Mouse (Mus musculus) hindbrain, embryonic 15.5 days (tissue): Measurements from ENCODE around the gene Cdca4. TPM values are rescaled to one million over a fixed set of nuclear protein-coding genes. Genes with fewer than 3 reads are reported as not detected.

ENCODE experiments used
- ATAC-seq: fragments of 200-750 bp; cut with Nextera tagmentation; 2 replicates; pipeline ENCODE4 v1.8.0; 2017; ENCODE audit warnings: low read depth, moderate number of reproducible peaks, moderate TSS enrichment; ENCODE audit not compliant: low FRiP score
- H3K27ac ChIP-seq: fragments of 300-500 bp; sonication (generic); replicated peaks from 2 replicates; pipeline ENCODE4 v1.5.1; 2015; ENCODE audit warnings: mild to moderate bottlenecking, inconsistent platforms
- H3K27me3 ChIP-seq: fragments of 300-500 bp; sonication (generic); 2 replicates; pipeline ENCODE4 v1.6.1; 2015; ENCODE audit warnings: control low read depth, inconsistent platforms
- H3K36me3 ChIP-seq: fragments of 300-500 bp; sonication (generic); 2 replicates; pipeline ENCODE4 v1.6.1; 2015; ENCODE audit warnings: control low read depth, inconsistent platforms
- H3K4me1 ChIP-seq: fragments of 300-500 bp; sonication (generic); replicated peaks from 2 replicates; pipeline ENCODE4 v1.6.1; 2015; ENCODE audit warnings: control low read depth, inconsistent platforms
- H3K4me2 ChIP-seq: fragments of 300-500 bp; sonication (generic); 2 replicates; pipeline ENCODE4 v1.6.1; 2015; ENCODE audit warnings: moderate library complexity, mild to moderate bottlenecking, inconsistent platforms
- H3K4me3 ChIP-seq: fragments of 300-500 bp; sonication (generic); 2 replicates; pipeline ENCODE4 v1.5.1; 2015; ENCODE audit warnings: mild to moderate bottlenecking, inconsistent platforms
- H3K9ac ChIP-seq: fragments of 300-500 bp; sonication (generic); 2 replicates; pipeline ENCODE4 v1.6.1; 2015; ENCODE audit warnings: inconsistent platforms
- H3K9me3 ChIP-seq: fragments of 300-500 bp; sonication (generic); 2 replicates; pipeline ENCODE4 v1.6.1; 2016; ENCODE audit warnings: control low read depth, inconsistent platforms
- WGBS: fragments of 180-500 bp; shearing (Covaris S2); methylation state at CpG from one replicate; pipeline ENCODE4 v1.1.7; 2015; 5-methylcytosine and 5-hydroxymethylcytosine counted together
- polyA plus RNA-seq: library from polyadenylated mRNA; unstranded; fragments of >200 nt; fragmentation: Nextera tagmentation; extraction: Ambion mirVana; gene quantifications from 2 replicates; pipeline ENCODE4 v1.2.1, GENCODE M21; 2015

Gene Cdca4
- 37.3 and 44.6 TPM in 2 replicates for polyA plus RNA-seq

- H3K4me3 ChIP-seq = peak within 1 kb of the TSS; percentile 78
- peak within 1 kb of the TSS; percentile 61 for H3K4me2 ChIP-seq
- peaks cover 21% of the 10 kb centered on the region for H3K36me3 ChIP-seq
- H3K4me1 ChIP-seq = peaks cover 47% of the 10 kb centered on the region
- 1% methylated on average over 41 of the region's 72 CpGs for WGBS
- peak; percentile 98 for ATAC-seq
- no peaks in the 10 kb centered on the region for H3K9me3 ChIP-seq
- peak within 1 kb of the TSS; percentile 84 for H3K9ac ChIP-seq
- peak within 1 kb of the TSS; percentile 94 for H3K27ac ChIP-seq
- H3K27me3 ChIP-seq = no peaks in the 10 kb centered on the region
These were observed at the start of gene Cdca4 for GRCm38 (mm10) chr12:112829244-112829864. Gene Cdca4, minus strand, starts transcription at chr12:112829423.

DNA sequence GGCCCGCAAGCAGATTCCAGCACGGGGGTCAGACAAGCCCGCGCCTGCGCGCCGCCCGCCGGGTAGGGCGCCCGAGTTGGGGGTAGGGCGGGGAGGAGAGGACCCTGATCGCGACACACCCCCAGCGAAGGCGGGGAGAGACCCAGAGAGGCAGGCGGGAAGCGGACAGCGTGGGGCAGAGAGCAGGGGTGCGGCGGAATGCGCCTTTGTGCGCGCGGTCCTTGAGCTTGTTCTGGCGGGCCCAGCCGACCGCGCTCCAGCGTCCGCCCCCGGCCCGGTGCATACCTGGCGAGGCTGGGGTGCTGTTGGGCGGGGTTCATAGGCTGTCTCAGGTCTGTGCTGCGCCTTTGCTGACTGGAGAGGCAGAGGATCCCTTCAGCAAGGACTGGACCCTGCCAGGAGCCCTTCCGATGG lies 48.4 kb upstream of the Cdca4 start:
- H3K9ac ChIP-seq = peak overlapping the region; percentile 35; the same call in 1 of the 2 replicates
- no peak overlapping the region for H3K27ac ChIP-seq
- no peak for ATAC-seq
- H3K27me3 ChIP-seq = peaks cover 62% of the 10 kb centered on the region
- H3K9me3 ChIP-seq = no peaks in the 10 kb centered on the region
- peak overlapping the region; percentile 68 for H3K4me2 ChIP-seq
- H3K4me3 ChIP-seq = peak overlapping the region; percentile 40
- peaks cover 30% of the 10 kb centered on the region for H3K4me1 ChIP-seq
- 2% methylated on average over 37 of the region's 37 CpGs for WGBS
- no peaks in the 10 kb centered on the region for H3K36me3 ChIP-seq

GRCm38 (mm10) chr12:112877073-112877576 lies 47.9 kb upstream of the Cdca4 start:
- peaks cover 30% of the 10 kb centered on the region for H3K4me1 ChIP-seq
- 7% methylated on average over 17 of the region's 17 CpGs for WGBS
- no peak for ATAC-seq
- peaks cover 67% of the 10 kb centered on the region for H3K27me3 ChIP-seq
- peak overlapping the region; percentile 35; the same call in 1 of the 2 replicates for H3K9ac ChIP-seq
- no peaks in the 10 kb centered on the region for H3K9me3 ChIP-seq
- no peaks in the 10 kb centered on the region for H3K36me3 ChIP-seq
- no peak overlapping the region for H3K27ac ChIP-seq
- peak overlapping the region; percentile 68 for H3K4me2 ChIP-seq
- H3K4me3 ChIP-seq = peak overlapping the region; percentile 40

- Histone ChIP-seq H3K9me3 (no peaks in the 10 kb centered on the region), H3K4me1 (peaks cover 30% of the 10 kb centered on the region), H3K27me3 (peaks cover 67% of the 10 kb centered on the region), H3K4me2 (peak overlapping the region; percentile 68), H3K36me3 (no peaks in the 10 kb centered on the region), H3K4me3 (peak overlapping the region; percentile 1; the same call in 1 of the 2 replicates), H3K27ac (no peak overlapping the region), H3K9ac (no peak overlapping the region)
- 6% methylated on average over 28 of the region's 28 CpGs for WGBS
- peak; percentile 27; the same call in 1 of the 2 replicates for ATAC-seq
These were observed 47.3 kb upstream of the Cdca4 start for GRCm38 (mm10) chr12:112876332-112877072.

- Histone ChIP-seq H3K9ac (no peak overlapping the region), H3K4me3 (no peak overlapping the region), H3K9me3 (no peaks in the 10 kb centered on the region), H3K4me1 (peaks cover 30% of the 10 kb centered on the region), H3K4me2 (no peak overlapping the region), H3K36me3 (no peaks in the 10 kb centered on the region), H3K27ac (no peak overlapping the region), H3K27me3 (peaks cover 72% of the 10 kb centered on the region)
- ATAC-seq = peak; percentile 19; the same call in 1 of the 2 replicates
- WGBS = 22% methylated on average over 16 of the region's 16 CpGs
These were observed 46.2 kb upstream of the Cdca4 start for GRCm38 (mm10) chr12:112875225-112876013.

- Histone ChIP-seq H3K4me2 (peak overlapping the region; percentile 55), H3K27me3 (peaks cover 68% of the 10 kb centered on the region)
These were observed 45.0 kb upstream of the Cdca4 start for GRCm38 (mm10) chr12:112874199-112874598.

GRCm38 (mm10) chr12:112873452-112874190 lies 44.4 kb upstream of the Cdca4 start:
- Histone ChIP-seq H3K4me3 (peak overlapping the region; percentile 30), H3K27ac (no peak overlapping the region), H3K4me2 (peak overlapping the region; percentile 55), H3K4me1 (peaks cover 36% of the 10 kb centered on the region), H3K27me3 (peaks cover 63% of the 10 kb centered on the region), H3K36me3 (no peaks in the 10 kb centered on the region), H3K9ac (no peak overlapping the region), H3K9me3 (no peaks in the 10 kb centered on the region)
- peak; percentile 10; the same call in 1 of the 2 replicates for ATAC-seq
- WGBS = 24% methylated on average over 18 of the region's 18 CpGs

More at GRCm38 (mm10) chr12:112874199-112874598, 45.0 kb upstream of the Cdca4 start:
- no peaks in the 10 kb centered on the region for H3K9me3 ChIP-seq
- no peaks in the 10 kb centered on the region for H3K36me3 ChIP-seq
- H3K4me3 ChIP-seq = peak overlapping the region; percentile 30
- 16% methylated on average over 22 of the region's 22 CpGs for WGBS
- ATAC-seq = no peak
- no peak overlapping the region for H3K27ac ChIP-seq
- no peak overlapping the region for H3K9ac ChIP-seq
- H3K4me1 ChIP-seq = peaks cover 36% of the 10 kb centered on the region

DNA sequence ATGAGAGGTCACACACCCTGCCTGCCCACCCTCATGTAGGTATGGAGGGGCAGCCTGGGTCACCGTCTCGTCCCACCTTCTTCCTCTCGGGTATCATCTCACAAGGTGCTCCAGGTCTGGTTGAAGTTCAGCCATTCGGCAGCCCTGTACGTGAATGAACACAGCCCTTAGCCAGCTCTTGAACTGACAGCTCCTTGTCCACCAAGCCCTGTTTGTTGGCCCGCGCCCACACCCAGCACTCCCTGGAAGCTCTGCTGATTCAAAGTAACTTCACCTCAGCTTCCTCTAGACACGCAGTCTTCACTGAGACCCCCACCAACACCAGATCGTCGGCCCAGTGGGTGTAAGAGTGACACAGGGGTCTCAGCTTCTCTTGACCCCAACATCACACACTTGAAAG lies 43.8 kb upstream of the Cdca4 start:
- WGBS = 87% methylated on average over 10 of the region's 10 CpGs
- peaks cover 36% of the 10 kb centered on the region for H3K4me1 ChIP-seq
- H3K9me3 ChIP-seq = no peaks in the 10 kb centered on the region
- no peak overlapping the region for H3K4me2 ChIP-seq
- H3K4me3 ChIP-seq = no peak overlapping the region
- ATAC-seq = no peak
- no peak overlapping the region for H3K9ac ChIP-seq
- peaks cover 57% of the 10 kb centered on the region for H3K27me3 ChIP-seq
- H3K27ac ChIP-seq = no peak overlapping the region
- no peaks in the 10 kb centered on the region for H3K36me3 ChIP-seq

DNA sequence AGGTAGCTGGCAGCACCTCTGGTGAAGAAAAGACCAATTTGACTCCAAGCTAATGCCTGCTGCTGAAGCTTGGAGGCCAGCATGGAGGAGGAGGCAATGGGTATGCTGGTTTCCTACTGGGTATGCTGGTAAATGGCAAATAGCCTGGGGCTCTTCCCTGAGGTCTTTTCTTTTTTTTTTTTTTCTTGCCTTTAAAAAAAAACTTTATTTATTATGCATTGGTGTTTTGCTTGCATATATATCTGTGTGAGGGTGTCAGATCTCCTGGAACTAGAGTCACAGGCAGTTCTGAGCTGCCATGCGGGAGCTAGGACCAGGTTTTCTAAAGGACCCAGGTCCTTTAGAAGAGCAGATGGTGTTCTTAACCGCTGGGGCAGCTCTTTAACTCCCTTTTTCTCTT lies 42.0 kb upstream of the Cdca4 start:
- Histone ChIP-seq H3K4me1 (peaks cover 19% of the 10 kb centered on the region), H3K27me3 (peaks cover 40% of the 10 kb centered on the region), H3K9ac (no peak overlapping the region), H3K27ac (no peak overlapping the region), H3K9me3 (no peaks in the 10 kb centered on the region), H3K36me3 (no peaks in the 10 kb centered on the region), H3K4me3 (no peak overlapping the region), H3K4me2 (no peak overlapping the region)
- ATAC-seq = no peak
- WGBS = 68% methylated on average over 2 of the region's 2 CpGs

DNA sequence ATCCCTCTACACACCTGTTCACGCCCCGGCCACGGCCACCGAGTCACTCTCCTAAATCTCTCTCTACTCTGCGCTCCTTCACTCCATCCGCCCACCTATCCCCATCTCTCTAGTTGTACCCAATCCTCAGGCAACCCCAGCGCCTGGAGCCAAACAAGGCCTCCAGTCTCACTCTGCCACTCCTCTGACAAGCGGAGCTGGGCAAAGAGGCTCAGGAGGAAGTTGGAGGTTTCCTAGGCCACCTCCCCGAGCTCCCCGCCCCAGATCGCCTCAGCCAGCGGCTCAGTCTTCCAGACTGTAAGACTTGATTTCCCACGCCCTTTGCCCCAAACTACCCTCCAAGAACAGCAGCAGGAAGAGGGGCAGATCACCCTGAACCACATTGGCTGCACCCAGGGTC lies 41.6 kb upstream of the Cdca4 start:
- Histone ChIP-seq H3K27me3 (peaks cover 35% of the 10 kb centered on the region), H3K36me3 (no peaks in the 10 kb centered on the region), H3K4me1 (peaks cover 15% of the 10 kb centered on the region), H3K27ac (no peak overlapping the region), H3K4me2 (no peak overlapping the region), H3K9me3 (no peaks in the 10 kb centered on the region), H3K4me3 (no peak overlapping the region), H3K9ac (no peak overlapping the region)
- no peak for ATAC-seq
- WGBS = 64% methylated on average over 13 of the region's 13 CpGs

DNA sequence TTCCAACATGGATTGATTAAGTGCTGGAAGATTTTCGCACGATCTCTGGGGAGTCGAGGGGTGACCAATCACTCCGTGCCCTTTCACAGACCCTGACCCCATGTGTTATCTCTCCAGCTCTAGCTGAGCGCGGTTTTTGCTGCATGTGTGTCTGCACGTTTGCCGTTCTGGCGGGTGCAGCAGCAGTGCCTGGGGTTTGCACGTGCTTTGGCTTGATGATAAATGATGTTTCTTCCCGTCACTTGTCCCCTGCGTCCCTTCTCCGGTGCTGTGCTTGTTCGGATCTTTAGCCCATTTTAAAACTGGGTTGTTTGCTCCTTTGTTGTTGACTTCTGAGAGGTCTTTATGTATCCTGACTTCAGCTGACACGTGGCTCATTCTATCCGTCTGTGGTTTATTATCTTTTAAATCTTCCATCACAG lies 40.6 kb upstream of the Cdca4 start:
- peaks cover 25% of the 10 kb centered on the region for H3K27me3 ChIP-seq
- no peak overlapping the region for H3K9ac ChIP-seq
- peaks cover 15% of the 10 kb centered on the region for H3K4me1 ChIP-seq
- H3K27ac ChIP-seq = no peak overlapping the region
- H3K4me3 ChIP-seq = no peak overlapping the region
- H3K36me3 ChIP-seq = no peaks in the 10 kb centered on the region
- H3K4me2 ChIP-seq = peak overlapping the region; percentile 43
- ATAC-seq = no peak
- WGBS = 8% methylated on average over 16 of the region's 16 CpGs
- H3K9me3 ChIP-seq = no peaks in the 10 kb centered on the region
